Mouse (Mus musculus): ENCODE measurements at regions not wholly inside any gene's neighbourhood (a gene's known extent, or its start where the extent isn't known, plus 50 kb on each side); places are given as distances from the start of the nearest gene placed in this dataset.

- no peak for TF ChIP-seq CTCF (IDR thresholded peaks at IDR 0.05)
- no peak for TF ChIP-seq EP300 (IDR thresholded peaks at IDR 0.05)
Observed at GRCm38 (mm10) chr19:18050353-18050752, 212.9 kb upstream of the Pcsk5 start.

Data from lung, postnatal 0 days (tissue).